Mouse (Mus musculus) stomach, embryonic 14.5 days (tissue): ENCODE data around the gene Poc1b. TPM values are rescaled to one million over a fixed set of nuclear protein-coding genes. Genes with fewer than 3 reads are reported as not detected.

ENCODE experiments used
- ATAC-seq: fragments of 200-750 bp; cut with Nextera tagmentation; 2 replicates; pipeline ENCODE4 v1.8.0; 2017; ENCODE audit warnings: low read depth, moderate TSS enrichment; ENCODE audit not compliant: insufficient number of reproducible peaks, insufficient read depth, low FRiP score
- H3K27ac ChIP-seq: fragments of 300-500 bp; sonication (generic); 2 replicates; pipeline ENCODE4 v1.5.1; 2014; ENCODE audit warnings: mild to moderate bottlenecking, low read length, moderate library complexity, mixed read lengths
- H3K27me3 ChIP-seq: fragments of 300-500 bp; sonication (generic); 2 replicates; pipeline ENCODE4 v1.6.1; 2014; ENCODE audit warnings: low read length, control low read depth, mixed read lengths; ENCODE audit not compliant: control insufficient read depth, insufficient read depth
- H3K36me3 ChIP-seq: fragments of 300-500 bp; sonication (generic); 2 replicates; pipeline ENCODE4 v1.6.1; 2014; ENCODE audit warnings: mild to moderate bottlenecking, control low read depth, low read length, moderate library complexity, mixed read lengths; ENCODE audit not compliant: control insufficient read depth, insufficient read depth
- H3K4me1 ChIP-seq: fragments of 300-500 bp; sonication (generic); 2 replicates; pipeline ENCODE4 v1.6.1; 2014; ENCODE audit warnings: low read length, control low read depth, mixed read lengths; ENCODE audit not compliant: control insufficient read depth, insufficient read depth
- H3K4me2 ChIP-seq: fragments of 300-500 bp; sonication (generic); replicated peaks from 2 replicates; pipeline ENCODE4 v1.6.1; 2014; ENCODE audit warnings: low read depth, low read length, control low read depth
- H3K4me3 ChIP-seq: fragments of 300-500 bp; sonication (generic); 2 replicates; pipeline ENCODE4 v1.5.1; 2014; ENCODE audit warnings: low read depth, low read length, control low read depth
- H3K9ac ChIP-seq: fragments of 300-500 bp; sonication (generic); replicated peaks from 2 replicates; pipeline ENCODE4 v1.6.1; 2014; ENCODE audit warnings: low read depth, mild to moderate bottlenecking, control low read depth, low read length, moderate library complexity, mixed read lengths
- H3K9me3 ChIP-seq: fragments of 300-500 bp; sonication (generic); 2 replicates; pipeline ENCODE4 v1.6.1; 2016; ENCODE audit warnings: low read depth, low read length, control low read depth; ENCODE audit not compliant: control insufficient read depth
- WGBS: fragments of 180-500 bp; shearing (Covaris S2); extraction: QIAGEN DNeasy Blood & Tissue Kit; methylation state at CpG from one replicate; pipeline ENCODE4 v1.1.7; 2014; 5-methylcytosine and 5-hydroxymethylcytosine counted together
- polyA plus RNA-seq: library from polyadenylated mRNA; unstranded; fragments of >200 nt; fragmentation: Nextera tagmentation; extraction: Ambion mirVana; gene quantifications from 2 replicates; pipeline ENCODE4 v1.2.1, GENCODE M21; 2014

The Poc1b gene
- polyA plus RNA-seq, 1 experiment from 2014 or later, result 24.9 TPM

DNA sequence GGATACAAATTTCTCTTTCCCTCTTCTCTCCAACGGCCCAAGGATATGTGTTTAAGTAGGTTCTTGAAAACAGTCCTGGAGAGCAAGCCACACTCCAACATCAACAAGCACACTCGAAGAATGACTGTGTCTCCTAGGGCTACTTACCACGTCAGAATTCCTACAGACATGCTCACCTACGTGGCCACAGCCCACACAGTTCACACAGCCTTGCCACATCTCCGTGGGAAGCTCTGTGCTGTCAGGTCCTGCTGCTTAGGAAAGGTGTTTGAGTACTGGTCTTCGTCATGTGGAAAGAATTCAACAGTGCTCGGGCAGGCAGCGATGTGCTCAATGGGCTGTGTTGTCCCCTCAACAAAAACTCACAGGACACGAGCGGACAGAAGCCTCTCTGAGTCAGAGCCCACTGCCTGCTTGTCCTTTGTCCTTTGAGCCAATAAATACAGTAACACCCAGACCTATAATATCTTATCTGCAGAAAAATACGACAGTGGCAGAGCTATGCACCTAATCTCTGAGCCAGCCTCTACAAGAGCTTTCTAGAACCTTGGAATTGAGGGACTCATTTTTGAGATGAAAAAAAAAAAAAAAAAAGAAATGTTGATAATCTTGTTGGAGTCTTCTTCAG is 130.5 kb downstream of the Poc1b start:
- no peaks in the 10 kb centered on the region for H3K9me3 ChIP-seq
- ATAC-seq, result no peak
- H3K27ac ChIP-seq, result no peak overlapping the region
- H3K36me3 ChIP-seq, result no peaks in the 10 kb centered on the region
- H3K4me3 ChIP-seq, result no peak overlapping the region
- no peak overlapping the region for H3K9ac ChIP-seq
- no peaks in the 10 kb centered on the region for H3K27me3 ChIP-seq
- no peak overlapping the region for H3K4me2 ChIP-seq
- H3K4me1 ChIP-seq, result no peaks in the 10 kb centered on the region
- 70% methylated on average over 11 of the region's 11 CpGs for WGBS

DNA sequence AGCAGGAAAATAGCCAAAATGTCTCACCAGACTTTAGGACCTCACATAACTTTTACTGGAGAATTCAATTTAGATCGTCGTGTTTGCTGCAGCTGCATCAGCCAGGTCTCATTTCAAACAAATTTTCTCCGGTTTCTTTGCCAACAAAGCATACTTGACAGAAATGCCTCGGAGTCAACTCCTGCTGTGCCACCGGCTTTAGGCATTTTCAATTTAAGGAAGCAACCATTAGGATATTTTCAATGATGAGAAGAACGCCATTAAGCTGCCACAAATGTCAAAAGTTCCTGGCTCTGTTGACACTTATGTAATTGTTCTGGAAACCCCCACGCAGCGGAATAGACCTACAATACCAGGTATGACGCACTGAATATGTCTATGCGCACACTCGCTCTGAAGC is 131.7 kb downstream of the Poc1b start:
- no peaks in the 10 kb centered on the region for H3K27me3 ChIP-seq
- H3K9me3 ChIP-seq, result no peaks in the 10 kb centered on the region
- H3K36me3 ChIP-seq, result no peaks in the 10 kb centered on the region
- WGBS, result 83% methylated on average over 11 of the region's 11 CpGs
- no peak overlapping the region for H3K27ac ChIP-seq
- H3K4me3 ChIP-seq, result no peak overlapping the region
- H3K4me2 ChIP-seq, result no peak overlapping the region
- no peaks in the 10 kb centered on the region for H3K4me1 ChIP-seq
- H3K9ac ChIP-seq, result no peak overlapping the region
- no peak for ATAC-seq

GRCm38 (mm10) chr10:99241284-99241828 is 134.5 kb downstream of the Poc1b start:
- WGBS, result 72% methylated on average over 7 of the region's 7 CpGs
- no peak overlapping the region for H3K9ac ChIP-seq
- H3K9me3 ChIP-seq, result no peaks in the 10 kb centered on the region
- H3K27ac ChIP-seq, result no peak overlapping the region
- H3K4me1 ChIP-seq, result no peaks in the 10 kb centered on the region
- H3K36me3 ChIP-seq, result no peaks in the 10 kb centered on the region
- no peak overlapping the region for H3K4me2 ChIP-seq
- no peaks in the 10 kb centered on the region for H3K27me3 ChIP-seq
- H3K4me3 ChIP-seq, result no peak overlapping the region
- no peak for ATAC-seq

DNA sequence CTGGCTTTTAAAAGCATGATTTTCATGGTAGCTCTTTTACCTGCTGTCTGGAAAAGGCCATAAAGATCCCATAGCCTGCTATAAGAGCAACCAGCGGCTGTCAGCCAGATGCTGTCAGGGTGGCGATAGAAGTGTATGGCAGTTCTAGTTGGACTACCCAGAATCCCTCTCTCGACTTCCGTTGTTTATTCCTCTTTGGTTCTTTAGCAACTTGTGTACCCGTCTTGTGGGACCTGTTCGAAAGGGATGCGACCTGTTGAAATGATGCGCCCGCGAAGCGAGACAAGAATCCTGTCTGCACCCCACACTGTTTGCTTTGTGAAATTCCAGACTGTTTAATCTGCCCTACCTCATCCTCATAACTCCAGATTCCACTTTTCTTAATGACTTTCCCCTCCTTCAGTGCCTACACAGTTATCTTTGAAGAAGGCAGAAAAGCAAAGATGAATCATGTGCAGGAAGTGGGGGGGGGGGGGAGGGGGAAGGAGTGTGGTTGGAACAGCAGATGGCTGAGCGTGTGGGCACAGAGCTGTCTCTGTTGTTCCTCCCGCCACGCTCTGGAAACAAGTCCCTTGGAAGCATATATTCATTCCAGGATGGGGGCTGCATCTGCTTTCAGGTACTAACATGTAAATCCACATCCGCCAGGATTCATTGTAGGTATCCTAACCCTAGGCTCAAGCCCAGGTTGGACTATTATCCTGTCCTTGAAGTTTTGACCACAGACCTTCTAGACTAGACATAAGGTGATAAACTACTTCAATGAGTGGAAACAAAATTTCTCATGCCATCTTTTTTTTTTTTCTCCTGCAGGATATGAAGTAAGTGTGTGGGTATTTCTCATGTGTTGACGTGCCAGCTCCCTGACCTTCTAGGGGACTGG is 135.2 kb downstream of the Poc1b start:
- no peaks in the 10 kb centered on the region for H3K4me1 ChIP-seq
- no peak for ATAC-seq
- no peaks in the 10 kb centered on the region for H3K27me3 ChIP-seq
- WGBS, result 60% methylated on average over 16 of the region's 16 CpGs
- no peak overlapping the region for H3K4me3 ChIP-seq
- H3K9me3 ChIP-seq, result no peaks in the 10 kb centered on the region
- H3K27ac ChIP-seq, result no peak overlapping the region
- H3K36me3 ChIP-seq, result no peaks in the 10 kb centered on the region
- H3K4me2 ChIP-seq, result no peak overlapping the region
- no peak overlapping the region for H3K9ac ChIP-seq

DNA sequence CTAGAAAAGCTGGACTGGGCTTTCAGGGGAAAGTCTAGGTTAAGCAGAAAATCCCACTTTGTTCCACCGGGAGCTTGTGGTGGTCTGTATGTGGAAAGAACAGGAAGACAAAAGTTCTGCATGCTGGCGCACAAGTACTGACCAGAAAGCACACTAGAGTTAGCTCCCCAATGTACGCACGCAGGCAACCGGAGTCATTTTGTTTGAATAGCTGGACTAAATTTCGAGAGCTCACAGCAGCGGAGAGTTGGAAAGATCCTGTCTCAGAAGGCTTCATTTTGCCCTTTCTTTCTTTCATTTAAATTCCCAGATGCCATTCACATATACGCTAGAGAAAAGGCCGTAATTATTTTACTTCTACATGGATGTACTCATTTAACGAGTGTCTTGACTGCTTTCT is 135.9 kb downstream of the Poc1b start:
- Histone ChIP-seq H3K4me1 (no peaks in the 10 kb centered on the region), H3K9me3 (no peaks in the 10 kb centered on the region), H3K36me3 (no peaks in the 10 kb centered on the region), H3K27me3 (no peaks in the 10 kb centered on the region), H3K4me2 (no peak overlapping the region), H3K4me3 (no peak overlapping the region), H3K9ac (no peak overlapping the region), H3K27ac (no peak overlapping the region)
- 86% methylated on average over 10 of the region's 10 CpGs for WGBS
- ATAC-seq, result no peak

GRCm38 (mm10) chr10:99243907-99244489 is 137.2 kb downstream of the Poc1b start:
- H3K27ac ChIP-seq, result no peak overlapping the region
- H3K9me3 ChIP-seq, result no peaks in the 10 kb centered on the region
- H3K36me3 ChIP-seq, result no peaks in the 10 kb centered on the region
- H3K9ac ChIP-seq, result no peak overlapping the region
- H3K4me2 ChIP-seq, result no peak overlapping the region
- H3K27me3 ChIP-seq, result no peaks in the 10 kb centered on the region
- H3K4me3 ChIP-seq, result no peak overlapping the region
- WGBS, result 48% methylated on average over 5 of the region's 5 CpGs
- no peaks in the 10 kb centered on the region for H3K4me1 ChIP-seq
- ATAC-seq, result no peak

GRCm38 (mm10) chr10:99244655-99245260 is 137.9 kb downstream of the Poc1b start:
- Histone ChIP-seq H3K9me3 (no peaks in the 10 kb centered on the region), H3K9ac (no peak overlapping the region), H3K27ac (no peak overlapping the region), H3K27me3 (no peaks in the 10 kb centered on the region), H3K36me3 (no peaks in the 10 kb centered on the region), H3K4me1 (no peaks in the 10 kb centered on the region), H3K4me2 (no peak overlapping the region), H3K4me3 (no peak overlapping the region)
- WGBS, result 13% methylated on average over 7 of the region's 7 CpGs
- no peak for ATAC-seq

GRCm38 (mm10) chr10:99246797-99247508 is 140.1 kb downstream of the Poc1b start:
- Histone ChIP-seq H3K9me3 (no peaks in the 10 kb centered on the region), H3K4me3 (no peak overlapping the region), H3K4me2 (no peak overlapping the region), H3K27ac (no peak overlapping the region), H3K4me1 (no peaks in the 10 kb centered on the region), H3K36me3 (no peaks in the 10 kb centered on the region), H3K9ac (no peak overlapping the region), H3K27me3 (no peaks in the 10 kb centered on the region)
- no peak for ATAC-seq
- 77% methylated on average over 20 of the region's 20 CpGs for WGBS
